Mouse (Mus musculus): Measurements from ENCODE around the gene Tmem131.
"Not testable (repeated sequence)": the region's sequence is repeated elsewhere in the genome, so short reads cannot be mapped to it uniquely, and the experiment has no call there.

Gene Tmem131

GRCm38 (mm10) chr1:36830913-36831866 is 112.3 kb downstream of the Tmem131 start:
- no peak for DNase-seq (ENCODE audit: low read depth)

DNA sequence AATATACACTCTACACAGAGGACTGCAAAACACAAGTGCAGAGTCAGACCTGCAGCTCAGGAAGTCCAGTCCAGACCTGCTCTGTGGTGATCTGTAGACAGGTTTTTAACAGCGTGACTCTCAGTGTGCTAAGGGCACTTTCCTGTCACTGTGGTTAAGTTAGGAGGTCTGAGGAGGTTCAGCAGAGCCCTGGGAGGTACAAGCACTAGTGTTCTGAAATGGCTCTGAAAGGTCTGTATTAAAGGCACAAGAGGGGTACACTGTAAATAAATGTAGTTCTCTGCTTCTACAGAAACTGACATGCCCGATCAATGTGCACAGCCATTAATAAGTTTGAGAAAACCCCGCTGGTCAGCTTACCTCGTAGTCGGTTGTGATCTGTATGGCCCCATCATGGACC is 119.1 kb downstream of the Tmem131 start:
- DNase-seq (ENCODE audit: low read depth), result no peak

DNA sequence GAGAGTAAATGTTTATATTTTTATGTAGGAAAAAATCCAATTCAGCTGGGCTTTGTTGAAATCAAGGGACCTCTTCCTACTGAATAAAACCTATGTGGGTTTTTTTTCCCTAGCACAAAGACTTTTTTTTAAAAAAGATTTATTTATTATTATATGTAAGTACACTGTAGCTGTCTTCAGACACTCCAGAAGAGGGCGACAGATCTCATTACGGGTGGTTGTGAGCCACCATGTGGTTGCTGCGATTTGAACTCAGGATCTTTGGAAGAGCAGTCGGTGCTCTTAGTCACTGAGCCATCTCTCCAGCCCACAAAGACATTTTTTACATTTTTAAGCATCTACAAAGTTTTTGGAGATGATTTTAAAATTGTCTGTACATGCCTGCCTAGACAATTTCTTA is 121.5 kb downstream of the Tmem131 start:
- DNase-seq (ENCODE audit: low read depth), result not testable (repeated sequence)

GRCm38 (mm10) chr1:36815166-36815565 is 128.3 kb downstream of the Tmem131 start:
- DNase-seq (ENCODE audit: low read depth), result no peak

DNA sequence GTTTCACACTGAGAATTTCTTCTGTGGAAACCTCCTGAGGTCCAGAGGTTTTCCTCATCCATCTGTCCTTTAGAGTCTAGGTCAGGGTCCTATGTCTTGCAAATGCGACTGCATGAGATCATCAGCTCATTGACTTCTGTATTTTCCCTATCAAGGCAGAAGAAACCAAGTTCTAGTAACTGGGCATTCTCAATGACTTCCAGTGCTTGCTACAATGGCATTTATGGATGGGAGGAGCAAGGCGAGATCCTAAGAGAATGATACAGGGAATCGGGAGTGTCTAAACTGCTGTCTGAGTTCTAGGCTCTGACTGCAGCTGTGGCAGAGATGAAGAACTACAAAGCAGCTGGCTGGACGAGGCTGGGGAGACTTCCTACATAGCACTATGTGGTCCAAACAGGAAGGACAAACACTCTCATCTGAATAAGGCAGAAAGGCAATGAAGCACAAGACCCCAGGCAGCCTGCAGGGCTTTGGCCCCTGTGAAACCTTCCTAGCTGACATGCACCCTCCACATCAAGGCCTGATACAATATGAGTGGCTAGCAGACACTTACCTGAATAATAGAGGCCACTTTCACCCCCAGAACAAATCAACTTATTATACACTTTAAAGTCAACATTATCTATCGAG is 129.1 kb downstream of the Tmem131 start:
- DNase-seq (ENCODE audit: low read depth), result no peak

GRCm38 (mm10) chr1:36813415-36813814 is 130.1 kb downstream of the Tmem131 start:
- no peak for DNase-seq (ENCODE audit: low read depth)

DNA sequence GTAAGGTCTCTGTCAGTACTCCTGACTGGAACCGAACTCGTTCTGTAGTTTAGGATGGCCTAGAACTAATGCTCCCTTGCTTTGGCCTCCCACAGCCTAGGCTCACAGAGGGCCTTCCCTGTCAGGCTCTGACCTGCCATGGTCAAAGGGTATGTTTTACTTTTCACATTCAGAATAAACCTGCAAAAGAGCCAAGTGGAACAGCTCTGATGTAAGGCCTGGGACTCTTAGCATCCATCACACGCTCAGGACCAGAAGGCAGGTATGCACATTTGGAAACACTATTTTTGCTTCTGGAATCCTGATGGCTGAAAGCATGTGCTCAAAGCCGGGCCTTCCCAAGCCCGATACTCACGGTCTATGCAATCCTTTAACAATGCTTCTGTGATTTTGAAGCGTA is 131.7 kb downstream of the Tmem131 start:
- no peak for DNase-seq (ENCODE audit: low read depth)

DNA sequence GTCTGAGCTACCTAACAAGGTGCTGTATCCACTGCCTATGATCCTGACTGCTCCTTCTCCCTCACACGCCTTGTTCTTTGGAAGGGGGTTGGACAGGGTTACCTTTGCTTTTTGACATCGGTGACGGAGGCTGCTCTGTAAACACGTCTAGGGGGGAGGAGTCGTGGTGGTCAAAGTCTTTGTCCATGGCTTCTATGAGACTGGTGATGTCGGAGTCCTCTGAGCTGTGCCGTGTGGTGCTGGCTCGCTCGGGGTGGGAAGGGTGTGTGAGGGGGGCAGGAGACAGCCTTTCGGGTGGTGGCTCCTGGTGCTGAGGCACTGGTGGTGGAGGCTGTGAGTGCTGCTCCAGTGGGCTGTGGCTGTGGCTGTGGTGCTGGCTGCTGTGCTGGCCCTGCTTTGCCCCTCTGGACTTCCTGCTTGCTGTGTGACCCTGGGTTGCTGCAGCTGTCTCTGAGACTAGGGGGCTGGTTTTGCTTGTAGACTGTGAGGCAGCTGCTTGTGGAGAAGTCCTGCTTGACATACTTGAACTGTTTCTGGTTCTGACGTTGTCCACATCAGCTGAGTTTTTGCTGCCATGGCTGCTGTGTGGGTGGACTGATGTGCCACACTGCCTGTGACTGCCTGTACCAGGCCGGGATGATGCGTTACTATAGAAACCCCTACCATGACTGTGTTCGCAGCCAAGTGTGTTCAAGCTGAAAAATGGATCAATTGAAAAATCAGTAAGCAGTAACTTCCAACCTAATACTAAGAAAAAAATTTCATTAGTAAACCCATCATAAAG is 135.5 kb downstream of the Tmem131 start:
- no peak for DNase-seq (ENCODE audit: low read depth)

GRCm38 (mm10) chr1:36807086-36807485 is 136.4 kb downstream of the Tmem131 start:
- no peak for DNase-seq (ENCODE audit: low read depth)

- no peak for DNase-seq (ENCODE audit: low read depth)
These were observed 137.1 kb downstream of the Tmem131 start for GRCm38 (mm10) chr1:36806181-36806905.

- no peak for DNase-seq (ENCODE audit: low read depth)
These were observed 138.6 kb downstream of the Tmem131 start for GRCm38 (mm10) chr1:36804833-36805232.

DNA sequence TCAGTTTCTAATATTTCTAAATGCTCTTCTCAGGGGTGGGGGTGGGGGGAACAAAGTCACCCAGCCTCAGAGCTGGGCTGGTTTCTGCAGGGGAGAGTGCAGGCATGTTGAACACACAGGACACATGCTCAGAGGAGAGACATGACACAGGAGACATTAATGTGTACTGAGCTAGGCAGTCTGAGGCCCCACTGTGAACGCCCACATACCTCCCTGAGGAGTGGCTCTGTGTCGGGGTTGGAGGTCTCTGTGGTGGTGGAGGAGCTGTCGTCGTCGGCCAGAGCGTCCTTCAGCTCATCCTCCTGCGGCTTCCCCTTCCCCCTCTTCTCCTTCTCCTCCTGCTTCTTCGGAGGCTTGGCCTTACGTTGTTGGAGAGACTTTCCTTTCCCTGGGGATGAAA is 139.2 kb downstream of the Tmem131 start:
- DNase-seq (ENCODE audit: low read depth), result no peak

GRCm38 (mm10) chr1:36800379-36801011 is 143.0 kb downstream of the Tmem131 start:
- DNase-seq (ENCODE audit: low read depth), result no peak

DNA sequence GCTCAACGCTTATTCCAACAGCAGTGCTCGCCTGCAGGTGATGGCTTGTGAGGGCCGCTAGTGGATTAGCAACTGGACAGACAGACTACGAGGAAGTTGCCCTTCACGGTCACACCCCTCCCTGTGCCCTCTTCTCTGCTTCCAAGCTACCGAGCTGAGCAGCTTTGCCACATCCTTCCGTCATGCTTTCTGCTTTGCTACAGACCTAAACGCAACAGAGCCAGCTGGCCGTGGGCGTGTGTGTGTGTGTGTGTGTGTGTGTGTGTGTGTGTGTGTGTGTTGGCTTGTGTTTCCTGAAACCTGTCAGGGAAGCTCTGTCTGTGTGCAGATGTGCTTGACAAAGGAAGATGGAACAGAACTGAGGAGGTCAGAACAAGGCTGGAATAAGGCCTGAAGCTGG is 146.0 kb downstream of the Tmem131 start:
- DNase-seq (ENCODE audit: low read depth), result no peak

- no peak for DNase-seq (ENCODE audit: low read depth)
These were observed 146.8 kb downstream of the Tmem131 start for GRCm38 (mm10) chr1:36796711-36797110.

DNA sequence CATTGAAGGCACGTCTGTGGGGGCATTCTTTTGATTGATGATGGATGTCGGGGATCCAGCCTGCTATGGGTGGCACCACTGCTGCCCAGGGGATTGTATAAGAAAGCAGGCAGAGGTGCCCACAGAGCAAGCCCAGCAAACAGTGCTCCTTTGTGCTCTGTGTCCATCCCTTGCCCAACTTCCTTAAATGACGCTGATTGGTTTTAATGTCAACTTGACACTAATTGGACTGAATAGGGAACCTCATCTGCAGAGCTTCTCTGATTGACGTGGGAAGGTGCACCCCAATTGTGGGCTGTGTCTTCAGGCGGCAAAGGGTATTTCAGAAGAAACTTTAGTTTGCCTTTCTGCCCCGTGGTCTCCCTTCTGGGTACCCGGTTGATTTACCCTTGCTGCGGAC is 154.1 kb downstream of the Tmem131 start:
- DNase-seq (ENCODE audit: low read depth), result no peak

DNA sequence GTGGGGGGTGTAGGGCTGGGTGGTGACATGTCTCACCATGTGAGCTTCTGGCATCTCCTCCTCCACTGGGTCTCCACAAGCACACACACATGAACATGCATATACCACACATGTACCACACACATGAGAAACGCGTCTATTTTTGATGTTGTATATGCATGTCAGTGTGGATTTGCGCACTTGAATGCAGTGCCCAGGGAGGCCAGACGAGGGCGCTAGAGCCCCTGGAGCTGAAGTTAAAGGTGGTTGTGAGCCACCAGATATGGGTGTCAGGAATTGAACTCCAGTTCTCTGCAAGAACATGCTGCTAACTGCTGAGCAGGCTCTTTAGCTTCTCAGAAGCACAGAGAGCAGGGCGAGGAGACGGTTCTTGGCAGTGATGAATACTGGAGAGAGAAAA is 157.1 kb downstream of the Tmem131 start:
- DNase-seq (ENCODE audit: low read depth), result no peak

GRCm38 (mm10) chr1:36785238-36785641 is 158.2 kb downstream of the Tmem131 start:
- no peak for DNase-seq (ENCODE audit: low read depth)

DNA sequence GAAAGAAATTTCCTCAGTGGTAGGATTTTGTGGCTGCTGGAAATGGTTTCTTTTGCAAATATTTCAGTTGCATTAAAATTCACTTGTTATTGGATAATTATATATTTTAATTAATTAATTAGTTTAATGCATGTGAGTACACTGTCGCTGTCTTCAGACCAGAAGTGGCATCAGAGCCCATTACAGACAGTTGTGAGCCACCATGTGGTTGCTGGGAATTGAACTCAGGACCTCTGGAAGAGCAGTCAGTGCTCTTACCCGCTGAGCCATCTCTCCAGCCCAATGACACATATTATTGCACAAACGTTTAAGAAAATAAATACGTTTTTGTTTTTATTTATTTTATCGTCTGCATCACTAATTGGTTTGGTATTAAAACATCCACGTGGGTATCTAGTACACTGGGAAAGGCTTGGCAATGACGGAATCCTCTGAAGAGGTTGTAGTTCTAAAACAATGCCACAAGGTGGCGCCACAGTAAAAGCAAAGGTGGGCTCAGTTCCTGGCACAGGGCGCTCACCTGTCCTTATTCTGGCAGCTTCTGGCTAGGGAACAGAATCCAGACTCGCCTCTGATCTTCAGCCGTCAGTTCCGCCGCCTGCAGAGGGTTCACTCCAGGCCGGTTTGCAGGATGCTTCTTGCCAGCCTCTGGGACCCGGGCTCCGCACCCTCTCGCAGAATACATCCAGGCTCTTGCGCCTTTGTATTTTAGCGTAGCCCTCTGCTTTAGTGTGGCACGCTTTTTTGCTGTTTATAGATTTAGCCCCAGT is 158.9 kb downstream of the Tmem131 start:
- DNase-seq (ENCODE audit: low read depth), result no peak

- DNase-seq (ENCODE audit: low read depth), result no peak
These were observed 161.0 kb downstream of the Tmem131 start for GRCm38 (mm10) chr1:36782476-36782875.

DNA sequence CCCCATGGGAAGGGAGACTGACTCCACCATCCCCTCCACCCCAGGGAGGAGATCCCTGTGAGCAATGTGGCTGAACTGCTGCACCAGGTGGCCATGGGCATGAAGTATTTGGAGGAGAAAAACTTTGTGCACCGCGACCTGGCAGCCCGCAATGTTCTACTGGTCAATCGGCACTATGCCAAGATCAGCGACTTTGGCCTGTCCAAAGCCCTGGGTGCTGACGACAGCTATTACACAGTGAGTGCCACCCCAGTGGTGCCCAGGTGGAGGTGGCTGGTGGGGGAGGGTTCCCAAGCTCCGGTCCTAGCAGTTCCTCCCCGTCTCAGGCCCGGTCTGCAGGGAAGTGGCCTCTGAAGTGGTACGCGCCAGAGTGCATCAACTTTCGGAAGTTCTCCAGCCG is 162.7 kb downstream of the Tmem131 start:
- no peak for DNase-seq (ENCODE audit: low read depth)

All from fibroblast of lung, adult 2 months (primary cell).